Mouse (Mus musculus) G1E (cell line): ENCODE data around the gene Rbm43.

Source experiments
- CTCF ChIP-seq: IDR thresholded peaks from 2 replicates; pipeline ENCODE4 v1.5.1; 2012; ENCODE audit warnings: low read depth, low read length, inconsistent platforms, mixed read lengths
- GATA1 ChIP-seq: IDR thresholded peaks from 2 replicates; pipeline ENCODE4 v1.6.1; 2012; ENCODE audit warnings: borderline replicate concordance, low read length, inconsistent platforms, mixed read lengths
- POLR2AphosphoS5 ChIP-seq: IDR thresholded peaks from 2 replicates; pipeline ENCODE4 v1.6.1; 2012; ENCODE audit warnings: low read depth, low read length, inconsistent platforms; ENCODE audit not compliant: insufficient replicate concordance

DNA sequence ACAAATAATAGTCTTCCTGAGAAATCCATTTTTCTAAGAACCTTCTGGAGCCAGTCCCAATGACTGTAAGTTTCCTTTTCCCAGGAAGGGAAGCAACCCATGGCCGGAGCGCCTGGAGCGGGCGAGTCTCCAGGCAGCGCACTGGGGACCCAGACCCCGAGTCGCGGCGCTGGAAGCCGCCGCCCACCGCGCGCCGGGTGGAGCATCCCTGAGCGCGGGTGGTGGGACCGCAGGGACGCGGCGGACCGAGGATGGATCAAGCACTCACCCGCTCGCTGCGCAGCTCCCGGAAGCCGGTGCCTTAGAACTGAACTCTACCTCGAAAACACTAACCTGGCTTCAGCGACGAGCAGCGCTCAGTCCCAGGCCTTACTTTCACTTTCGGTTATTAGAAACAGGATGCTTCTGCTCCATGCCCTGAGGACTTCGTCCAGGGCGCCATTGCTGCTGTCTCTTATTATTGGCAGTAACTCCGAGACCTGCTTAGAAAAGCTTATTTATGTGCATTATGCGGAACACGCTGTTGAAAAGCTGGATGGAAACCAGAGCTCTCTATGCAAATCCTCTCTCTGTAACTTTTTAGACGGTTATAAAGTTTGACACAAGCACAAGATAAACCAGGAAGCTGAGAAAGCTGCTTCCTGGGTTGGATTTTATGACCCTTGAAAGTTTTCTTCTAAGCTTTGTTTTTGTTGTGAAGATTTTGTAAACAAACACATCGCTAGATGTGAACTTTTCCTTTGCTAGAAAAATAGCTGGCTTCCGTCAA lies 37.9 kb upstream of the Rbm43 start:
- TF ChIP-seq CTCF = no peak
- no peak for TF ChIP-seq POLR2AphosphoS5
- TF ChIP-seq GATA1 = no peak
